Mouse (Mus musculus): ENCODE data around the gene Mrps11. TPM values are rescaled to one million over a fixed set of nuclear protein-coding genes. Genes with fewer than 3 reads are reported as not detected.

The Mrps11 gene
- total and polyA plus RNA-seq, 2 experiments from 2014 or later: 53.1 to 56.8 TPM

GRCm38 (mm10) chr7:78826682-78827385 is 43.9 kb downstream of the Mrps11 start:
- peak; percentile 50 for TF ChIP-seq CTCF (IDR thresholded peaks at IDR 0.05)
- Histone ChIP-seq H3K36me3 (ENCODE audit: insufficient read depth, low read length) (peaks cover 21% of the 10 kb centered on the region), H3K9me3 (ENCODE audit: low read length) (no peaks in the 10 kb centered on the region), H3K27me3 (ENCODE audit: insufficient read depth, low read length) (no peaks in the 10 kb centered on the region), H3K4me2 (ENCODE audit: low read depth, low read length, poor library complexity, severe bottlenecking) (no peak overlapping the region), H3K4me1 (ENCODE audit: insufficient read depth, low read length) (no peaks in the 10 kb centered on the region), H3K4me3 (ENCODE audit: low read depth, low read length) (no peak overlapping the region), H3K27ac (ENCODE audit: low read depth, low read length) (no peak overlapping the region), H3K9ac (replicated peaks; ENCODE audit: low read length, poor library complexity, severe bottlenecking) (no peak overlapping the region)
- DNase-seq (ENCODE audit: low spot score): peak; percentile 44
- 55% methylated on average over 9 of the region's 9 CpGs for WGBS
- ATAC-seq (ENCODE audit: low FRiP score): no peak

DNA sequence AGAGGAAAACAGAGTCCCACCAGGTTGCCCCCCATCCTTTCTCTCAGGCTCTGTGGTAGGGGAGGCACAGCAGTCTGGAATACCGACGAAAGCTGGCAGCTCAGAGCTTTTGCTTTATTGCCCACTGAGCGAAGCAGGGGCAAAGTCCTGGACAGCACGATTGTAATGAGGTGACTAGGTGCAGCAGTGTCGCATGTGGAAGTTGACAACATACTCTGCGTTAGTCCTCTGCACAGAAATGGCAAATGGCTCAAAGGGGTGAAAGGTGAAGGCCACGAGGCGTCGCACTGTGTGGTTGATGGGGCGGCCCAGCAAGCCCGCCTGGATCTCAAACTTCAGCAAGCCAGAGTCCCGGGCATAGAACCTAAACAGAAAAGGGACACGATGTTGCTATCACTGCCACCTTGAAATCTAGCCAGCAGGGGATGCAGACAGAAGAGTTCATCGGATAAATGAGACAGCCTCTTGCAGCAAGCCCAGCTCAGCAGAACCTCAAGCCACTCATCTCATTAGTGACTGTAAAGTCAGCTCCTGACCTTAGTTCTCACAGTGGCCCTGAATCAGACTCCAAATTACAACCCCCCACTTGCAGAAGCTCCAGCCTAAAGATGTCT is 44.9 kb downstream of the Mrps11 start:
- WGBS: 82% methylated on average over 14 of the region's 14 CpGs
- Histone ChIP-seq H3K9ac (replicated peaks; ENCODE audit: low read length, poor library complexity, severe bottlenecking) (no peak overlapping the region), H3K4me2 (ENCODE audit: low read depth, low read length, poor library complexity, severe bottlenecking) (no peak overlapping the region), H3K27ac (ENCODE audit: low read depth, low read length) (0 out of 2 replicates have a peak overlapping the region, but pooled peaks have one; percentile 14), H3K9me3 (ENCODE audit: low read length) (no peaks in the 10 kb centered on the region), H3K4me3 (ENCODE audit: low read depth, low read length) (no peak overlapping the region), H3K36me3 (ENCODE audit: insufficient read depth, low read length) (peaks cover 21% of the 10 kb centered on the region), H3K4me1 (ENCODE audit: insufficient read depth, low read length) (no peaks in the 10 kb centered on the region), H3K27me3 (ENCODE audit: insufficient read depth, low read length) (no peaks in the 10 kb centered on the region)
- DNase-seq (ENCODE audit: low spot score) (no peak), ATAC-seq (ENCODE audit: low FRiP score) (no peak)
- no peak for TF ChIP-seq CTCF (IDR thresholded peaks at IDR 0.05)

DNA sequence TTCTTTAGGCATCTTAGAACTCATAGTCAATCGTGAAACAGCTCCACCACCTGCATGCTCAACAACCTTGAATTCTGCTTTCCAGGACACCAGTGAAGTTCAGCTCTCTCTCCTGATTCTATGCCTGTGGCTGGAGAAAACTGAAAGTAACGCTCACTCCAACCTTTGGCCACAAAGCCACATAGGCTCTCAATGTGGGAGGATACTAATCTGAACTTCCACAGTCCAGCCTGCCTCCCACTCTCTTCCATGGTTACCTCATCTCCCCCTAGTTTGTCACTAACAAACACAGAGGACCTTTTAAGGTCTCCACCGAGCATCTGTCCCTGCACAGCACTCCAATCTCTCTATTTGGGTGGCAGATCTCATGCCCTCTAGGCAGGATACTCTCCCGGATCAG is 52.7 kb downstream of the Mrps11 start:
- Histone ChIP-seq H3K4me2 (ENCODE audit: low read depth, low read length, poor library complexity, severe bottlenecking) (no peak overlapping the region), H3K4me3 (ENCODE audit: low read depth, low read length) (no peak overlapping the region), H3K9me3 (ENCODE audit: low read length) (no peaks in the 10 kb centered on the region), H3K4me1 (ENCODE audit: insufficient read depth, low read length) (no peaks in the 10 kb centered on the region), H3K36me3 (ENCODE audit: insufficient read depth, low read length) (peaks cover 16% of the 10 kb centered on the region; the same call in 1 of the 2 replicates), H3K9ac (replicated peaks; ENCODE audit: low read length, poor library complexity, severe bottlenecking) (no peak overlapping the region), H3K27me3 (ENCODE audit: insufficient read depth, low read length) (no peaks in the 10 kb centered on the region), H3K27ac (ENCODE audit: low read depth, low read length) (no peak overlapping the region)
- DNase-seq (ENCODE audit: low spot score): no peak
- no peak for ATAC-seq (ENCODE audit: low FRiP score)
- 83% methylated on average over 4 of the region's 4 CpGs for WGBS
- no peak for TF ChIP-seq CTCF (IDR thresholded peaks at IDR 0.05)

- H3K27ac ChIP-seq (ENCODE audit: low read depth, low read length): no peak overlapping the region
- 58% methylated on average over 4 of the region's 4 CpGs for WGBS
- H3K27me3 ChIP-seq (ENCODE audit: insufficient read depth, low read length): no peaks in the 10 kb centered on the region
- no peak for TF ChIP-seq CTCF (IDR thresholded peaks at IDR 0.05)
- peaks cover 23% of the 10 kb centered on the region; the same call in 1 of the 2 replicates for H3K36me3 ChIP-seq (ENCODE audit: insufficient read depth, low read length)
- H3K4me2 ChIP-seq (ENCODE audit: low read depth, low read length, poor library complexity, severe bottlenecking): no peak overlapping the region
- no peak overlapping the region for H3K9ac ChIP-seq (replicated peaks; ENCODE audit: low read length, poor library complexity, severe bottlenecking)
- no peak for ATAC-seq (ENCODE audit: low FRiP score)
- no peak overlapping the region for H3K4me3 ChIP-seq (ENCODE audit: low read depth, low read length)
- no peaks in the 10 kb centered on the region for H3K4me1 ChIP-seq (ENCODE audit: insufficient read depth, low read length)
- DNase-seq (ENCODE audit: low spot score): no peak
- no peaks in the 10 kb centered on the region for H3K9me3 ChIP-seq (ENCODE audit: low read length)
These were observed 54.3 kb downstream of the Mrps11 start for GRCm38 (mm10) chr7:78837250-78837649.

GRCm38 (mm10) chr7:78841601-78842000 is 58.7 kb downstream of the Mrps11 start:
- Histone ChIP-seq H3K27me3 (ENCODE audit: insufficient read depth, low read length) (no peaks in the 10 kb centered on the region), H3K4me1 (ENCODE audit: insufficient read depth, low read length) (peaks cover 7% of the 10 kb centered on the region), H3K27ac (ENCODE audit: low read depth, low read length) (no peak overlapping the region), H3K36me3 (ENCODE audit: insufficient read depth, low read length) (peaks cover 36% of the 10 kb centered on the region), H3K9me3 (ENCODE audit: low read length) (no peaks in the 10 kb centered on the region), H3K4me3 (ENCODE audit: low read depth, low read length) (no peak overlapping the region), H3K4me2 (ENCODE audit: low read depth, low read length, poor library complexity, severe bottlenecking) (no peak overlapping the region), H3K9ac (replicated peaks; ENCODE audit: low read length, poor library complexity, severe bottlenecking) (no peak overlapping the region)
- no peak for DNase-seq (ENCODE audit: low spot score)
- no peak for ATAC-seq (ENCODE audit: low FRiP score)
- 93% methylated on average over 5 of the region's 5 CpGs for WGBS
- TF ChIP-seq CTCF (IDR thresholded peaks at IDR 0.05): no peak

Other genes with a start within 250 kb of the Mrps11 start
- 101 and 114 TPM in 2 replicates for gene Ntrk3, start 45.1 kb upstream of the Mrps11 start, total RNA-seq (2014; rRNA removed)
- 23.7 and 26.0 TPM in 2 replicates for gene Ntrk3, start 45.1 kb upstream of the Mrps11 start, polyA plus RNA-seq (2015; fragmentation: Nextera tagmentation; extraction: Ambion mirVana)
- 25.0 and 30.2 TPM in 2 replicates for gene Mrpl46, start 412 bp downstream of the Mrps11 start, total RNA-seq (2014; rRNA removed)
- gene Mrpl46, start 412 bp downstream of the Mrps11 start, polyA plus RNA-seq (2015; fragmentation: Nextera tagmentation; extraction: Ambion mirVana): 66.1 and 66.4 TPM in 2 replicates
- gene Det1, start 64.1 kb downstream of the Mrps11 start, total RNA-seq (2014; rRNA removed): 12.1 and 13.2 TPM in 2 replicates
- 5.8 and 6.2 TPM in 2 replicates for gene Det1, start 64.1 kb downstream of the Mrps11 start, polyA plus RNA-seq (2015; fragmentation: Nextera tagmentation; extraction: Ambion mirVana)
- 31.2 and 40.3 TPM in 2 replicates for gene Aen, start 112.7 kb downstream of the Mrps11 start, total RNA-seq (2014; rRNA removed)
- 48.5 and 53.2 TPM in 2 replicates for gene Aen, start 112.7 kb downstream of the Mrps11 start, polyA plus RNA-seq (2015; fragmentation: Nextera tagmentation; extraction: Ambion mirVana)
- gene Isg20, start 130.3 kb downstream of the Mrps11 start, total RNA-seq (2014; rRNA removed): 1.2 and 4.9 TPM in 2 replicates
- 0.57 and 1.4 TPM in 2 replicates for gene Isg20, start 130.3 kb downstream of the Mrps11 start, polyA plus RNA-seq (2015; fragmentation: Nextera tagmentation; extraction: Ambion mirVana)